Mouse (Mus musculus): Measurements from ENCODE around the gene Cd6.

GRCm38 (mm10) chr19:10759525-10759924 is 70.3 kb downstream of the Cd6 start:
- TF ChIP-seq CTCF (IDR thresholded peaks at IDR 0.05; ENCODE audit: extremely low read depth, insufficient read depth, insufficient read length, insufficient replicate concordance) (no peak), POLR2A (IDR thresholded peaks at IDR 0.05; ENCODE audit: low read depth, low read length) (no peak)
